In the genomic region with DNA sequence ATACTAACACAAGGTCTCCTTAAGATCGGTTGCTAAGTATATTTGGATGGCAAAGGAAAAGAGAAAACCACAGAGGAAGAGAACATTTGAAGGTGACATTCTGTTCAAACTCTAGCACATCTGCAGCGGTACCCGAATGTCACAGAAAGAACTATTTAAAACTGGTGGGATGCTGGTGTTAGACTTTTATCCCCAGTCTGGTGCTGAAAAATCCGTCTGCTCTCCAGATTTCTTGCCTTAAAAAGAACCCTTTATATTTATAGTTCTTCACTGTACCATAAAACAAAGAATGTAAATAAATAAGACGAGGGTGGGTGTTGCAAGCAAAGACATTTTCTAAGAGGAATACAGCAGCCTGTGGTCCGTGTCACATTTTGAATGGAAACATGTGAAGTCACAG, we compare ENCODE assay signal across 18 mouse cellular contexts.
DNase-seq lines count a peak whose midpoint lies in the region.
"Had no signal": no experiment of that assay in that cellular context is flagged by ENCODE, and none has a peak within 500 bp of the region (broad histone marks: within the 10 kb centered on the region; RNA-seq: fewer than 3 reads in every experiment).

No protein-coding gene starts in this region.

- DNase-seq in frontal cortex, adult 2 months (ENCODE audit: extremely low spot score in 1 of 2, low spot score in 1 of 2) = peak; percentile 26 to 50
- DNase-seq in frontal cortex, postnatal 25 days (ENCODE audit: low spot score in 2 of 2) = no peak
- peak; percentile 16 for DNase-seq in left cerebral cortex, adult 11 months (ENCODE audit: low spot score)
- no peak for DNase-seq in left cerebral cortex, adult 18-20 months (ENCODE audit: low spot score in 2 of 2)
- DNase-seq in right cerebral cortex, adult 2 months (ENCODE audit: low spot score in 2 of 2) = peak; percentile 13 to 34
- no peak for DNase-seq in right cerebral cortex, postnatal 14 days
- DNase-seq in thymus, postnatal 36 days = no peak
- DNase-seq: adrenal gland, postnatal 10 days; cerebellum, adult 11 months; cerebellum, adult 9-10 months; cerebellum, postnatal 36 days; embryo, embryonic 11 days; heart, postnatal 10 days; kidney, adult 18-20 months; kidney, postnatal 25 days; lung, embryonic 14.5 days; lung, postnatal 14 days; thymus, postnatal 14 days had no signal

Comparison
In these comparisons a context has a peak if more than half of its experiments do, and no peak if none do; other contexts are left out.
1. DNase-seq: peak in frontal cortex, adult 2 months (2 of 2), left cerebral cortex, adult 11 months (single experiment) and right cerebral cortex, adult 2 months (2 of 2); none in frontal cortex, postnatal 25 days (0 of 2), left cerebral cortex, adult 18-20 months (0 of 2), right cerebral cortex, postnatal 14 days (single experiment) and thymus, postnatal 36 days (0 of 2).